Mouse (Mus musculus): ENCODE measurements at regions not wholly inside any gene's neighbourhood (a gene's known extent, or its start where the extent isn't known, plus 50 kb on each side); places are given as distances from the start of the nearest gene placed in this dataset.

DNA sequence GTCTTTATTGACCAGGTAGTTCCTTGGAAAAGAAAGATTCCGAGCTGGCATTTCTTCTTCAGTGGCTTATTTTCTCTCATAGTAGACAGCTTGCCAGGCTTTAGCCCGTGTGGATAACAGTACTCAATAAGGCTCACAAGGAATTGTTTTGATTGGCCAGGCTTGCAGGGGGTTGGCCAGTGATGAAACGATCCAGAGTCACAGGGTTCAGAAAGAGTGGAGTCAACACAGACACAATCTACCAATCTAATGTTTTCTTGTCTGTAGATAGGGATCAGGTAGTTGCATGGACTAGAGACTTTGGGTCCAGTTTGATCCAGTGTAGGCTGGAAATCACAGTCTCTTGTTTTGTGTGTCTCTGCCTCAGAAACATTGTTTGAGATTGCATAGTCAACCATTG, 115.8 kb upstream of the Tab2 start:
- no peak for DNase-seq

DNA sequence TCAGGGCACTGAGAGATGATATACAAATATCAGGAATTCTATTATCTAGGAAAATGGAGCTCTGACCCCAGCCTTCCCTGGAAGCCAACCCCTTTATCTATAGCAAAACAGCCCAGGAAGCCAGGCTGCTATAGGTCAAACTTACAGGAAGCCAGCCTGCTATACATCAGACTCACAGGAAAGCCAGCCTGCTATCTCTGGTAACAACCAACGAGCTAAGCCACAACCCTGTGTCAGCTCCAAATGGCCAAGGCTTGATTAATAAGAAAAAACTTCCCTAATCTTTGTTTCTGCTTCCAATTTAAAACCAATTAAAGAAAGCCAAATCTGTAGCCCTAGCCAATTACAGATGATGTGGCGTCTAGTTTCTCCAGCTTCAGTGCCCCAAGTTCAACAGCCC, 114.4 kb upstream of the Tab2 start:
- no peak for DNase-seq

DNA sequence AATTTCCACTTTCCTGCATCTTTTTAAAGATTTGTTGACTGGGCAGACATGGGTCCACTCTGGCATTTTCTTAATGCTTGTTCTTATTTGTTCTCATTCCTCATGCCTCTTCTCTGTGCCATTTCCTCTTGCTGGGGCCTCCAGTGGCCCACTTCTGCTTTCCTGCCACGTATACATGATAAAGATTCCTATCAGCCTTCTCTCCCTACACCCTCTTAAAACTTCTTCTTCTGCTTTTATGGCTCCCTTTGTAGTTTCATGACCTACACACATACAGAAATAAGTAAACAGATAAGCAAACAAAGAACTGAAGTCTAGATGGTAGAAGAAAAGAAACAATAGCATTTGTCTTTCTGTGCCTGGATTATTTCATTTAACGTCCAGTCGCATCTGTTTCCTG, 110.9 kb upstream of the Tab2 start:
- no peak for DNase-seq

DNA sequence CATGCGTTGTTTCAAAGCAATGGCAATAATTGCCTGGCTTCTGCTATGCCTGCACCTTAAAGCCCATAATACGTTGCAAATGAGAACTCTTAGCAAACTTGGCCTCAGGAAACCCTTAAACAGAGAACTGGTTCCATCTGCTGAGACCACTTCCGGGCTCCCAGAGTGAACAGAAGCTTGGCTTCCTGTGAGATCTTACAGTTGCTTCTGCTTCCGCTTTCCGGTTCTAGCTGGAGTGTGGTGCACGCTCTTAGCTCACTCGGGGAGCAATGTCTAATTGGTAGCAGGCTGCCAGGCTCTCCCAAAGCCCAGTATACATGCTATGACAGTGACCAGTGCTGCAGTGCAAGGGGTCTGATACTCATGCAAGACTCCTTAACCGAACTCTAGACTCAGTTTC, 109.7 kb upstream of the Tab2 start:
- no peak for DNase-seq

DNA sequence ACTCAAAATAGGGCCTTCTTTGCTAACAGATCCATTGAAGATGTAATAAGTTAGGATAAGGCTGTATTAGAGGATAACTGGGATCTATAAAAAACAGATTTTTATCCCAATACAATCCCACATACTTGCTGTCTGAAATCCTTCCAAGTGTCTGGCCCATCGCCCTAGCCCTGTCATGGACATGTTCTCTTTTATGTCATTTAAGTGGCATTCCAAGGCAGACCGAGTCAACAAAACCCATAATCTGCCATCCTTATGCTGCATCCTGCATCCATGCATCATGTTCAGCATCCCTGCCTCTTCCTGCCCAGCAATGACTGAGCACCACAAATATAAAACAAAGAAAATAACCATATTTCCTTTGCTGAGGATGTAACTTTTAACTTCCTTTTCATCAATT, 108.3 kb upstream of the Tab2 start:
- no peak for DNase-seq

DNA sequence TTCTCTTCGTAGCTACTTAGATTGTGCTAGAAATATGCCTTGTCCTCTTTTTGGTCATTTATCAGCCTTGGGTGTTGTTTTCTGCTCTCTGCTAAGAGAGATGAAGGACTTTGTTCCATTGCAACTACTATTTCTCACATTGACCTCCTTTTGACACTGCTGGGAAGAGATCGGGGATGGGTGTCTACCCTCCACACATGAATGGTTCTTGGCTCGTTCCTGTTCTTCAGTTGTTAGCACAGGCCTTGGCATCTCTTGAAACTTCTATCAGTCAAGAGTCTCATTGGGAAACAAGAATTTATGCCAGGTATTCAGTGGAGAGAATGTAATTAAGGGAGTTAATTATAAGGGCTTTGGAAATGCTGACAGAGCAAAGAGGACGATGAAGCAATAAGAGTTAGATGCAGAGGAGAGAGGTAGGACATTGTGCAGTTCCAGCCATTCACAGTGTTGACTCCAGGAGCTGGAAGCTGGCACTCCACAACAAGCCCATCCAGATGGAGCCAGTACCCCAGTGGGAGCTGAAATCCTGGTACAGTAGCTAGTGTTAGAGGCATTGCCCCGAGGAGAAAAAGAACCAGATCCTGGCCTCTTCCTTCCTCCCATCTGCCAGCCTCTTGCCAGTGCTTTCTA, 107.5 kb upstream of the Tab2 start:
- DNase-seq: no peak

DNA sequence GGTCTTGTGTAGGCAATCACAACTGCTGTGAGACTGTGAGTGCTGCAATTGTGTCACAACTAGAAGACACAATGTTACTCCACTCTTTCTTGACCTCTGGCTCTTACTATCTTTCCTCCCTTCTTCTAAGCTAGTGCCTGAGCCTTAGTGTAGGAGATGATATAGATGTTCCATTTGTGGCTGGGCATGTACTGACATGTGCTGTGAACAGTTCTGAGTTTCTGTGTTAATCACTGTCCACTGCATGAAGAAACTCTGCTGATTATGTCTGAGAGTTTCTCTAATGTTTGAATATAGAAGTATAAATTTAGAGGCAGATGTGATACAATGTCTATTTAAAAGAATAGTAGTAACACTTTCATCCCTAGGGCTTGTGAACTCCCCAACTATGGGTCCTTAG, 105.0 kb upstream of the Tab2 start:
- DNase-seq: no peak

DNA sequence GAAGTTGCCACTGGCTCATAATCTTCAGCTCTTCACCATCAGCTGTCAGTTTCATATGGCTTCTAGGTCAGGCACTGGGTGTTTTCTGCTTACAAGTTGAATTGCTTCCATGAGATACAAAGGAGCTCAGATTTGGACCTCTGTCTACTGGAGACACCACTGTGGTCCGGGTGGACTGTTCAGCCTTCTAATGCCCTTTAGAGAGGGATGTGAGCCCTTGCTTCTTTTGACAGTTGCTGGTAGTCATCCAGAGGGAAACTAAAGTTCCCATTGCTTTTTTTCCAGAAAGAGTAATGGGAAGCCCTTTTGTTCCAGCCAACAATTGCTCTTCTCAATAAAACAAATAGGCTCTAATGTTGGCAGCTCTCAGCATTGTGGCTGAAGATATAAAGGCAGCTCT, 103.7 kb upstream of the Tab2 start:
- DNase-seq: no peak

DNA sequence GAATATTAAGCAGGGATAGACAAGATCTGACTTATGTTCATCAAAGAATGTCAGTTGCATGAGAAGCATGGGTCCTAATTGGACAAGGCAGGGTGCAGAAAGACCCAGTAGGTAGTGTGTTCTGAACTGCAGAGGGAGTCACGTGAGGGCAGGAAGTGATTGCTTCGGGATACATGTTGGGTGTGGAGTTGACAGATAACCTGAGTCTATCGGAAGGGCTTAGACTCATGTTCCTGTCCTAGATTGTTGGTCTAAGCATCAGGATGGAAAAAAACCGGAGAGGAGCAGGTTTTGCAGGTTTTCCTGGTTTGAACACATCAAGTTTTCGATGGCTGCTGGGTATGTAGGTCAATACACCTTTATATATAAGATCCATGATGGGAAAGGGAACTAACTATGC, 101.8 kb upstream of the Tab2 start:
- DNase-seq: no peak

DNA sequence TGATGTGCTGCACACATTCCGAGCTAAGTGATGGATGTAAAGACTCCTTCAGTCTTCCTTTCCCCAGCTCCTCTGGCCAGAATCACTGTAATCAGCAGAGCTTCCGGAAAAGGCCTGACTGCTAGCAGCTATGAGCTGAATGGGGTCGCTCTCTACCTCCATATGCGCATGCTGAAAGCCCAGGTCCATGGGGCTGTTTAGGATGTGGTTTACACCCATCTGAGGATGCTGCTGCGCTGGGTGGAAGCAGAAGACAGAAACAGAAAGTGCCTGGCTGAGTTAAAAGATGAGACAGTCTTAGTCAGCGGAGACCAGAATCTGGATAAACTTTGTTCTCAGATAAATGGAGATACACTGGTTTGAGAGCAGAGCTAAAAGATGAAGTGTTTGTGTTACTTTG, 99.3 kb upstream of the Tab2 start:
- DNase-seq: no peak

DNA sequence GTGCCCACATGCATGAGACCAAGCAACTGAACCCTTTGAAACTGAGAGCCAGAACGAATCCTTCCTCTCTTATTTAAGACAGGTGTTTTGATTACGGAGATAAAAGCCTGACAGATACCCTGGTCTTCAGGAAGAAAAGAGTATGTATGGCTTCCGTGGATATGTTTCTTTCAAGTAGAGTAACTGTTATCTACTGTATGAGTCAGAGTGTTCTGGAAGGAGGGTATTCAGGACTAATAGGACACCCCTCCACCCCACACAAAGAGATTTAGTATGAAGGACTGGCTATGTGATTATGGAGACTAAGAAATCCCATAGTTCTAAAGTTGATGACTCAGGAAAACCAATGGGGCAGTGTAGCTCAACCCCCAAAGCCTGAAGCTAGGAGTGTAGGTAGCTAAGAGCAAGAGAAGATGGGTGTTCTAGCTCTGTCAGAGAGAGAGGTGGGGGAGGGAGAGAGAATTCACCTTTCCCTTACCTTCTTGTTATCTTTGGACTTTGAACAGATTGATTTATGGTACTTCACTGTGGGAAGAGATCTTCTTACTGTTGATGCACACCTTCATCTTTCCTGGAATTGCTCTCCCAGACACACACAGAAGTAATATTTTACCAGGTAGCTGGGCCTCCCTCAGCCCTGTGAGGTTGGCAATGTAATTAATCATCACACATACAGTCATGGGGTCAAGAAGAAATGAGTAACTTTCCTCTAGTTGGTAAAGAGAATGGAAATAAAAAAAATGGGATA, 87.6 kb upstream of the Tab2 start:
- DNase-seq: no peak

DNA sequence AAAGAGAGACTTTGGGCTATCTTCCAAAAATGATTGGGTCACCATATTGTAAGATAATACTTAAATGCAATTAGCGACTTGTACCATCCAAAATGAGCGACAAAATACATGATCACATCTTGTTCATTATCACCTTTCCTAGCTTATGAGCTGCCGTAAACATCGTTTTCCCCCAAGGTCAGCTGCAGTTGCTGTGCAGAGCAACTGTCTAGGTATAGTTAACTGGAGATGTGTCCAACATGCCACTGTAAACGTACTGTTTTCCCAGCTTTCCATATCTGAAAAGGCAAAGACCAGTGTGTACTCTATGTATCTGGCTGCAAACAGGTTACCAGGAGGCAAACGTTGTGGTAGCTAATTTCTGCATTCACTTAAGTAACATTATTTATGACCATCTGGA, 86.3 kb upstream of the Tab2 start:
- DNase-seq: no peak

DNA sequence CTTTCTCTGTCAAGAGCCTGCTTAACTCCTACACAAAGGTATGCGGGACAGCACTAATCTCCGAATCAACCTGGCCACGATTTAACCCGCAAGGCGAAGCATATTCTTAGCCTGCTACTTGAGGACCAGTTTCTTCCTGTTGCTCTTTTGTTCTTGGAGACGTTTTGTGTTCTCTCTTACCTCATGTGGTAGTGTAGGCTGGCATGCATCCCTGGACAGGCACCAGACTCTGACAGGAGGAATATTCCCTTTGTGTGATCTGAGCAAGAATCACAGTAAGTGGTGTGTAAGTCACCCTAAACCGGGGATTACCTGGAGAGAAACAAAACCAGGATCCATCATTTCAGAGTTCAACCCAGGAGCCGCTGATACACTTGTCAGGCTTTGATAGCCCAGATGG, 85.8 kb upstream of the Tab2 start:
- no peak for DNase-seq

DNA sequence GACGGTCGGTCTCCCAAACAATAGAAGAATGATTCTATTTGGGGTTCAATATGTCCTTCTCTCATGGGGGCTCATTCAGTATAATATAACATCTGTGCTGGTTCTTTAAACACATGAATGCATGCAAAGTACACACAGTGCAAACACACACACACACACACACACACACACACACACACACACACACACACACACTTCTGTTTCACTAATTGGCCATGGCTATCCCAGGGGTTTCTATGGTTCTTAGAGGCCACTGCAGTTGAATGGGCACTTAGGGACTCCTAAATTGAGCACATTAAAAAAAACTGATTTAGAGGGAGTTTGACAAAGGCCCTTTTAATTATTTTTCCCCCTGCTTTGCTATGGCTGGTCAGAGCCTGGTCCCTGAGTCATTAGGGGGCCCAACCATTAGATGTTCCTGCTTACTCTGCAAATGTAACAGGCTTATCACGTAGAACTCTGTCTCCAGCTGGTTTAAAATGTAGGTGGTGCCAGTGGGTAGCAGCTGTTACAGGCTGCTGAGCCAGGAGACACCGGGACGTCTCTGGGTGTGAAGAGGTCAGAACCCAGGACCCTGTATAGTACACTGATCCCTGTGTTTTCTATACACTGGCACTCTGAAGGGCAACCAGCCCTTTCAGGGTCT, 82.1 kb upstream of the Tab2 start:
- no peak for DNase-seq

DNA sequence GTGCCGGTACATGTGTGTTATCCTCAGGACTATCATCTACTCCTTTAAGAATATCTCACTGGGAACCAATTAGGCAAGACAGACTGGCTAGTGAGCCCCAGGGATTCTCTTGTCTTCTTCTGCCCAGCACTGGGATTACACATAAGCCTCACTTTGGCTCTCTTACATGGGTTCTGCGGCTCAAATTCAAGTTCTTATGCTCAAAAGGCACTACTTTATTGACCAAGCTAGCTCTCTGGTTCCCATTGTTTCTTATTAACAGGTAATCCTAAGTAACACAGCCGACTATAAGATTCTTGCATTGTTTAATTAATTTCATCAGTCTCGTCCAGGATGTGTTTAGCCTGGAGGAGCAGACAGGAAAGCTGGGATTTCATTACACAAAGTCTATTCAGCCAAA, 80.3 kb upstream of the Tab2 start:
- no peak for DNase-seq

DNA sequence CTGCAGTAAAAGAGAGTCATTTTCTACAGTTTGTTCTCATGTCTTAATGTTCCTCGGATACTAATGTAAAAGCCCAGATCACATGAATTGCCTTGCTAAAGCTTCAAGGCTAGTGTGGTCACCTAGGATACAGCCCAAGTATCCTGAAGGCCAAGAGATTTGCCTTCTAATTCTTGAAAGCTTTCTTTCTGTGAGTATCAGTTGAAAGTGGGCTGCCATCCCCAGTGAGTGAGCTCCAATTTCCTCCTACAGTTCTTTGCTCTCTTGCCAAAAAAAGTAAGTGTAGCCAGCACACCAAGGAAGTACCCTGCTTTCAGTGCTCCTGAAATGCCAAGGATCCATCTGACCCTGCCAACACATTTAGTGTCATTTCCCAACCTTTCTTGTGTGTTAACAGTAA, 79.3 kb upstream of the Tab2 start:
- DNase-seq: no peak

DNA sequence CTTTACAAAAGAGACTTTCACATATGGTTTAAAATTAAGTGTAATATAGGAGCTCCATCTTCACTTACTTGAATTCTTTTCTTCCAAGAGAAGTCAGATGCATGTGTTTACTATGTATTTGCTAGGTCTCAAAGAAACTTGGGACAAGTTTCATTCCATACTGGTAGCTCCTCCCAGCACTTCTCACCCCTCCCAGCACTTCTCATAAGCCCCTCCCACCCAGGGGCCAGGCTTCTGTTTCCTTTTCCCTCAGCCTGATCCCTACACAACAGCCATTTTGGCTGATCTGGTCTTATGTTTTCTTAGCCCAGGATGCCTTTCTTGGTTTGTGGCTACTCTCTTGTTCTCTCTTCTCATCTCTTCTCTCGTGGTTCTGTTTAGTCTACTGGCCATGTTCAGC, 76.2 kb upstream of the Tab2 start:
- no peak for DNase-seq

DNA sequence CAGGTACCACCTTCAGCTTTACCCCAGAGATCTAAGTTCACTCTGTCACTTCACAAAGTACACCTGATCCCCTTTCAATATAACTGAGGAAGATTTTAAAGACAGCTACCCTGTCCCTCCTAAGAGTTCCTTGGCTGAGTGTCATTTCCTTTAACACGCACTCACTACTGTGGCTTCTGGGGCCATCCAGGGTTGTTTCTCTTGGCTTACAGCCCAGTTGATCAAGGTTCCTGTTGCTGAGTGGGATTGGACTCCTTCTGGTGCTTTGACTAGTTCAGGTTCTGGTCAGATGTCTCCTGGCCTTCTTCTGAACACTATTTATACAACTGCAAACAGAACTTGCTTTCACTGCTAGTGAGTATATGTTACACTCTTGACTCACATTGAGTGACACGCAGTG, 72.8 kb upstream of the Tab2 start:
- DNase-seq: peak; percentile 61

DNA sequence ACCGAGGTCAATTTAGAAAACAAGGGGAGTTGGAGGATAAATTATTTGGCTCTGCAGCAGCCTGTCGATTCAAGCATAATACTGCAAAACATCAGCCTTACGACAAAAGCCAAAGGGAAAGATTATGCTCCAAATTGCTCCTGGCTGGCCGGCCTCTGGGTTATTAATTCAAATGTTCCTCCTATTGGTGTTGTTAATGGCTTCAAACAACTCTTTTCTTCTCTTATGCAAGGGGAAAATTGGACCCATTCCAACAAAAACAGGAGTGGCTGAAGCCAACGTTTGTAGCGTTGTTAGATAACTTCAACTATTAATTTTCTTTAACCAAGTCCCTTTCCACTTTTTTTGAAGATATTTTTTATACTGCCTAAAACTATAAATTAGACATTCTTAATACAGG, 71.0 kb upstream of the Tab2 start:
- peak; percentile 27 for DNase-seq

DNA sequence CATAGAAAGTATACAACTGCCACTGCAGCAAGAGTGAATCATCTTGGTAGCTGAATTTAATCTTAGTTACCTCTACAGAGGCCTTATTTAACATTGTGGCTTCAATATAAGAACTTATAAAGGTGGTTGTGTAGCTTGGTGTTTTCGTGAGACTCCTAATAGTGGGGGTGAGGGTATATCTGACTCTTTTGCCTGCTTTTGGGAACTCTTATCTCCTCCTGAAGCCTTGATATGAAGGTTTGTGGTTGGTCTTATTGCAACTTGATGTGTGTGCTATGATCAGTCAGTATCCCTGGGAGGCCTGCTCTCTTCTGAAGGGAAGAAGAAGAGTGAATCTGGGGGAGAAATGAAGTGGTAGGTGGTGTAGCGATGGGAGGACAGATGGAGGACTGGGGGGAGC, 67.7 kb upstream of the Tab2 start:
- DNase-seq: no peak

DNA sequence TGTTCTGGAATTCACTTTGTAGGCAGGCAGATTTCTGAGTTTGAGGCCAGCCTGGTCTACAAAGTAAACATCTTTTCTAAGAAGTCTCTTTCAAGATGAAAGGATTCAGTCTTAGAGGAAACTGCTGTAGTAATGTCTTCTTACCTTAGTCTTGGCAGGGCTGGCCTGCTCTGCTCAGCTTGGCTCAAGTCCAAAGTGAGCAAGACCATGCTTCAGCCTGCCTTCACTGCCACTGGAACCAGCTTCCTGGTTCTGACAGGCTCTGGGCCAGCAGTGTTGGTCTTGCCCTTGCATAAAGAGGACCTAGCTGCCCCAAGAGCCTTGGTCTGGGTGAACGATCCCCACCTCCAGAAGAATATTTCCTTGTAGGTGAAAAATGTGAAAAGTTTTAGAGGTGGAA, 65.9 kb upstream of the Tab2 start:
- no peak for DNase-seq

DNA sequence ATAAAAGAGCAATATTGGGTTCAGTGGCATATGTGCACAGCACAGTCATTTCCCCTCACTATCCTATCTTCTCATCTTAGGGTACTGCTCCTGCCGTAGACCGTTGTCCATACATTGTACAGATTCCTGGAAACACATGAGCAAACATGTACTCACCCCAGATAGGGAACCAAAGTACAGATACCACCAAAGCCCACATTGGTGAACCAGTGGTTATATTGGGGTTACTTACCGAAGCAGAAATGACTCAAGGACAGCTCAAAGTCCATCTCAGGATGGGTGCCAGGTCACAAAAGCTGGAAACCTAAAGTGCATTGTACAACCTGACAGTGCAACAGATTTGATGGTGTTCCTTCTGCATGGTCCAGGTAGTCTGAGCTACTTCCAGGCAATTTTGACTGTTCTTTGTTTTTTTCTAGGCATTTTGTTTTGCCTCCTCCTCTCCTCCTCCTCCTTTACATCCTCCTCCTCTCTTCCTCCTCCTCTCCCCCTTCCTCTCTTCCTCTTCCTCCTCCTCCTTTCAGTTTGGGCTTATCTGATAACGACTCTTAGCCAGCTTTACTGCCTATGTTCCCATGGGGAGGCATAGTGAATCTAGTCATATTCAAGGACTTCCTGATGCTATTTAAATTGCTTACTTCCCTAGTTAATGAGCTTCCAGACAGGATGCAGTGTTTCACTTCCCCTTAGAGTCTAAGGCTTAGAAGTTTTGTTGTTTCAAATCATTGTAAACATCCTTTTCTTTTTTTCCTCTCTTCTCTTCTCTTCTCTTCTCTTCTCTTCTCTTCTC, 65.1 kb upstream of the Tab2 start:
- DNase-seq: no peak

DNA sequence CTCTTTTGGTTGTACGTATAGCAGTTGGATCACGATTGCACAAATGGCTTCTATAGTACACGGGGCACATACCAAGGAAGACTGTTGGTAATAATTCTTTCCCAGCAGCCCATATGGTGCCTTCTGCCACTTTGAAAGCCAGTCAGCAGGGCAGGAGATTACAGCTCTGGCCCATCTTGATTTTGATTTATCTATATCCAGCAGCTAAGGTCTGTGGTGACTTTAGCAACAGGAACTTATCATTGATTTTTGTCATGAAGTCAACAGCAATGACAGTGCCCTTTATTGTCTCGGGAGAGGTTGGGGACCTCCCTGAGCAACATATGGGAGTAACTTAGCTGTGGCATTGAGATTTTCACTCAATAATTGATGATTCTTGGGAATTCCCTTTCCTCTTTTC, 64.1 kb upstream of the Tab2 start:
- no peak for DNase-seq
